Mouse (Mus musculus): ENCODE results near the gene Gdf2. TPM values are rescaled to one million over a fixed set of nuclear protein-coding genes. Genes with fewer than 3 reads are reported as not detected.

The Gdf2 gene
- polyA plus RNA-seq, 1 experiment from 2014 or later = not detected

DNA sequence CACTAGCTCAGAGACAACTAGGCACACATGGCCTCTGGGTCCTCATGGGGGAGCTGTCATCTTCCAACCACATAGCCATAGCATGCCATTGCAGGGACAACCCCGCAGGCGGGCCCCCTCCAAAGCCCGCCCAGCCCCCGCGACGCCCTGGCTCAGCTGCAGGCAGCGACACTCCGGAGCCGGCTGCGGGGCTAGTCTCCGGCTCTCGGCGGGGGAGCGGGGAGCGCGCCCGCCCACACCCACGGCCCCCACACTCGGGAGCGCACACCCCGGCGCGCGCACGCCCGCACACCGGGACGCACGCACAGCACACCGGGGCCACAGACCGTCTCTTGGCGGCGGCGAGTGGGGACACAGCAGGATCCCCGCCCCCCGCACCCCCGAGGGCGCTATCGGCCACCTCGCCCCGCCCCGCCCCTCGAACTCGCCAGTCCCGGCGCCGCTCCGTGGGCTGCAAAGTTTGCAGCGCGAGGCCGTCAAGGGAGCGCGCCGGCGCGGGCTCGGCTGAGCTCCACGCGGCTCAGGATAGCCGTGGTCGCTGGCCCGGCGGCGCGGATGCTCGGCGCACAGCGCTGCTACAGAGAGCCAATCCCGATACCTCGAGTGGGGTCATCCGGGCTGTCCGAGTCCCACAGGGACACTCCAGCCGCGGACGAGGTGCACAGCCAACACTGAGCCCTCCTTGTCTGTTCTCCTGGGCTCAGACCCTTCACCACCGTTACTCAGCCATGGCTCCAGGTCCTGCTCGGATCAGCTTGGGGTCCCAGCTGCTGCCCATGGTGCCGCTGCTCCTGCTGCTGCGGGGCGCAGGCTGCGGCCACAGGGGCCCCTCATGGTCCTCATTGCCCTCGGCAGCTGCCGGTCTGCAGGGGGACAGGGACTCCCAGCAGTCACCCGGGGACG lies 17.4 kb upstream of the Gdf2 start, which contains the start of gene Gdf10:
Gdf10 (plus strand) TSS at position 420 of the 903 bp plus-strand sequence.
- ATAC-seq (ENCODE audit: low FRiP score) = peak; percentile 78
- peaks cover 34% of the 10 kb centered on the region for H3K4me1 ChIP-seq (replicated peaks)
- H3K27me3 ChIP-seq = peaks cover 85% of the 10 kb centered on the region
- H3K9ac ChIP-seq = peak within 1 kb of the TSS; percentile 69
- peak within 1 kb of the TSS; percentile 59 for H3K4me3 ChIP-seq
- no peaks in the 10 kb centered on the region for H3K9me3 ChIP-seq
- peak within 1 kb of the TSS; percentile 94 for H3K4me2 ChIP-seq
- H3K36me3 ChIP-seq = no peaks in the 10 kb centered on the region
- H3K27ac ChIP-seq = peak within 1 kb of the TSS; percentile 50; the same call in 1 of the 2 replicates
- under 1% methylated on average over 85 of the region's 85 CpGs for WGBS

DNA sequence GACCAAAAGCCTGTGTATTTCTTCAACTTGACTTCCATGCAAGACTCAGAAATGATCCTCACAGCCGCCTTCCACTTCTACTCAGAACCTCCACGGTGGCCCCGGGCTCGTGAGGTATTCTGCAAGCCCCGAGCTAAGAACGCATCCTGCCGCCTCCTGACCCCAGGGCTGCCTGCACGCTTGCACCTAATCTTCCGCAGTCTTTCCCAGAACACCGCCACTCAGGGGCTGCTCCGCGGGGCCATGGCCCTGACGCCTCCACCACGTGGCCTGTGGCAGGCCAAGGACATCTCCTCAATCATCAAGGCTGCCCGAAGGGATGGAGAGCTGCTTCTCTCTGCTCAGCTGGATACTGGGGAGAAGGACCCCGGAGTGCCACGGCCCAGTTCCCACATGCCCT lies 9.0 kb upstream of the Gdf2 start:
- Histone ChIP-seq H3K9me3 (no peaks in the 10 kb centered on the region), H3K36me3 (no peaks in the 10 kb centered on the region), H3K4me3 (no peak overlapping the region), H3K27me3 (peaks cover 9% of the 10 kb centered on the region), H3K4me1 (replicated peaks) (no peaks in the 10 kb centered on the region), H3K4me2 (no peak overlapping the region), H3K9ac (no peak overlapping the region), H3K27ac (no peak overlapping the region)
- WGBS = 58% methylated on average over 17 of the region's 17 CpGs
- no peak for ATAC-seq (ENCODE audit: low FRiP score)

DNA sequence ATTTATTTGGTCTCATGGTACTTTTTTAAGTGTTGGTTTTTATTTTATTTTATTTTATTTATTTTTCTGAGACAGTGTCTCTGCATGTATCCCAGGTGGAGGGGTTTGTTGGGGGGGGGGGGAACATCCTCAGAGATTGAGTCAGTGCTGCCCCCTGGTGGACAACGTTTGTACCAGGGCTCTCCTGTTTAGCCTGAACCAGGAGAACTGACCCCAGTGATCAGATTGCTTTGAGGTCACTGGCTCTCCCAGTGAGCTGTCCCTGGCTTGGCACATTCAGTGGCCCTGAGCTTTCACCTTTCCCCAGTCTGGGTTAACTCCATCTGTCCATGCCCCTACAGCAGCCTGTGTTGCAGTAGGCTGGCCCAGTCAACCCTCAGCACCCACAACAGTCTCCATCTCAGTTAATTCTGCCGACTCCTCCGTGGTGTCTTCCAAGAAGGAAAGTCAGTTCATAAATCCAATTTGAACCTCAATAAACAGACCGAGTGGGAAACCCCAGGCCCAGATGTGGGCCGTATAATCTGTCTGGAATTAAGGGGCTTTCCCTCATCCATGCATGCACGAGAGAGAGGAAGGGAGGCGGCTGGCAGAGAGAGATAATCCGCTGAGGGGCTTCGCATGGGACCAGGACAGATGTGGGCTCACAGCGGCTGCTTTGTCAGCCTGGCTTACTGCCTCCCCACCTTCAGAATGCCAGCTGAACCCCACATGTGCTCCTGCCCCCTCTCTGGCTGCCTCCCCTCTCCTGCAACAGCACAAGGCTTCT lies 7.7 kb upstream of the Gdf2 start:
- Histone ChIP-seq H3K9me3 (no peaks in the 10 kb centered on the region), H3K36me3 (no peaks in the 10 kb centered on the region), H3K27ac (no peak overlapping the region), H3K9ac (no peak overlapping the region), H3K4me3 (no peak overlapping the region), H3K4me1 (replicated peaks) (no peaks in the 10 kb centered on the region), H3K27me3 (peaks cover 7% of the 10 kb centered on the region; the same call in 1 of the 2 replicates), H3K4me2 (no peak overlapping the region)
- no peak for ATAC-seq (ENCODE audit: low FRiP score)
- 69% methylated on average over 10 of the region's 10 CpGs for WGBS

GRCm38 (mm10) chr14:33933778-33934317 lies 7.0 kb upstream of the Gdf2 start:
- Histone ChIP-seq H3K27ac (no peak overlapping the region), H3K4me3 (no peak overlapping the region), H3K9me3 (no peaks in the 10 kb centered on the region), H3K9ac (no peak overlapping the region), H3K36me3 (no peaks in the 10 kb centered on the region), H3K4me2 (no peak overlapping the region), H3K4me1 (replicated peaks) (no peaks in the 10 kb centered on the region), H3K27me3 (peaks cover 7% of the 10 kb centered on the region; the same call in 1 of the 2 replicates)
- 39% methylated on average over 5 of the region's 5 CpGs for WGBS
- no peak; the same call in 1 of the 2 replicates for ATAC-seq (ENCODE audit: low FRiP score)

GRCm38 (mm10) chr14:33939117-33939516 lies 1.7 kb upstream of the Gdf2 start:
- peak; percentile 49 for ATAC-seq (ENCODE audit: low FRiP score)
- 24% methylated on average over 9 of the region's 9 CpGs for WGBS
- no peak overlapping the region for H3K9ac ChIP-seq

DNA sequence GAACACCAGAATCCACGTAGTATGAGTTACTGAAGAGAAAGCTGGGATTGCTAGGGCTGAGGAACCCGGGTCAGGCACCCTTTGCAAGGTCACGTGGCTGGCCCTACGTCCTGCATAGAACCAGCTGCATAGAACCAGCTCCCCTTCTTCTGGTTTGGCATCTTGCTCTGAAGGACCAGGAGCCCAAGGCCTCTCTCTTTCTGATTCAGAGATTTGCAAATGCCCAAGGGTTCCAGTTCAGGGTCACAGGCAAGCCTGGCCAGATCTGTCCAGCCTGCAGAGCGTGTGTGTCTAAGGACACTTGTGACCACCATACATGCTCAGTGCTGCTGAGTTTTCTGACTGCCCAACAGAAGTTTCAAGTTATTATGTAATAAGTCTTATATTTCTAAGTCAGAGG lies 1.4 kb downstream of the Gdf2 start:
- Histone ChIP-seq H3K4me1 (replicated peaks) (no peaks in the 10 kb centered on the region), H3K27me3 (no peaks in the 10 kb centered on the region), H3K4me2 (no peak overlapping the region), H3K9ac (no peak overlapping the region), H3K4me3 (no peak overlapping the region), H3K27ac (no peak overlapping the region), H3K36me3 (no peaks in the 10 kb centered on the region), H3K9me3 (no peaks in the 10 kb centered on the region)
- no peak for ATAC-seq (ENCODE audit: low FRiP score)
- WGBS = 83% methylated on average over 5 of the region's 5 CpGs

More at GRCm38 (mm10) chr14:33939117-33939516, 1.7 kb upstream of the Gdf2 start:
- Histone ChIP-seq H3K4me3 (no peak overlapping the region), H3K27me3 (no peaks in the 10 kb centered on the region), H3K4me1 (replicated peaks) (no peaks in the 10 kb centered on the region), H3K4me2 (peak overlapping the region; percentile 39), H3K36me3 (no peaks in the 10 kb centered on the region), H3K9me3 (no peaks in the 10 kb centered on the region), H3K27ac (no peak overlapping the region)

GRCm38 (mm10) chr14:33946125-33946524 lies 5.3 kb downstream of the Gdf2 start:
- H3K27me3 ChIP-seq = no peaks in the 10 kb centered on the region
- 82% methylated on average over 6 of the region's 6 CpGs for WGBS
- H3K9ac ChIP-seq = no peak overlapping the region
- H3K9me3 ChIP-seq = no peaks in the 10 kb centered on the region
- no peak for ATAC-seq (ENCODE audit: low FRiP score)
- H3K36me3 ChIP-seq = no peaks in the 10 kb centered on the region
- no peaks in the 10 kb centered on the region for H3K4me1 ChIP-seq (replicated peaks)
- no peak overlapping the region for H3K4me2 ChIP-seq
- H3K4me3 ChIP-seq = no peak overlapping the region
- H3K27ac ChIP-seq = no peak overlapping the region

DNA sequence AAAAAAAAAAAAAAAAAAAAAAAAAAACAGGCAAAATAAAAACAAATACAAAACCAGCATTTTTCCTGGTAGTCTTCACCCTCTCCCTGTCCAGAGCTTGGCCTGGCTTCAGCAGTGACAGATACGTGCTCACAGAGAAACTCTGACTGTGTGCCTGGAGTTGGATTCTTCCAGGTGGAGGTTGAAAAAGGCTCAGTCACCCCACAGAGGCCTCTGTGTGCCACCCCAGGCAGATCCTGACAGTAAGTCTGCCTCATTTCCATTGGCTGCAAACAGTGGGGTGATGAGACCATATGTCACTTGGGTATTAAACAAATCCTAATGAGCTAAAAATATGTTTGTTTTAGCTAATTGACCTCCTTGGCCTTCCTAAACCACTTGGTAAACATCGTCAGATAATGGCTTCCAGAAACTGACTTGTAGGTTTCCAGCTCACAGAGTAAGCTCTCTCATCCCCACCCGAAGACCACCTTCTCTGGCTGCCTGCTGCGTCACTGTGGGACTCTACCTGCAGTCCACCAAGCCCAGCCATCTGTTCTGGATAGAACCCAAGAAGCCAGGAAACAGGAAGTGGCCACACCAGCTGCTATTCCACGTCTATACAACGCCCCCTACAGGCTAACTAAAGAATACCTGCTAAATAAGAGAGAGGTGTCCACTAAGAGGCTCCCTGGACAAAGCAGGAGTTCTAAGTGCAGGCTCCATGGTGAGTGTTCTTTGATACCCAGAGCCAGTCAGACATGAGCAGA lies 11.6 kb downstream of the Gdf2 start:
- H3K36me3 ChIP-seq = no peaks in the 10 kb centered on the region
- ATAC-seq (ENCODE audit: low FRiP score) = no peak

GRCm38 (mm10) chr14:33953761-33954160 lies 12.9 kb downstream of the Gdf2 start, which contains the start of gene Rbp3:
Gene Rbp3, plus strand, starts transcription at chr14:33954003.
- H3K9me3 ChIP-seq = no peaks in the 10 kb centered on the region
- no peak within 1 kb of the TSS for H3K4me2 ChIP-seq
- H3K9ac ChIP-seq = no peak within 1 kb of the TSS
- no peak within 1 kb of the TSS for H3K27ac ChIP-seq
- no peaks in the 10 kb centered on the region for H3K4me1 ChIP-seq (replicated peaks)
- no peak within 1 kb of the TSS for H3K4me3 ChIP-seq
- 88% methylated on average over 5 of the region's 5 CpGs for WGBS
- H3K36me3 ChIP-seq = no peaks in the 10 kb centered on the region
- 0 out of 2 replicates have a peak, but pooled peaks cover 7% of the 10 kb centered on the region for H3K27me3 ChIP-seq
- no peak for ATAC-seq (ENCODE audit: low FRiP score)

More for the DNA sequence above, 11.6 kb downstream of the Gdf2 start:
- H3K4me3 ChIP-seq = no peak overlapping the region
- H3K9ac ChIP-seq = no peak overlapping the region
- no peaks in the 10 kb centered on the region for H3K27me3 ChIP-seq
- no peak overlapping the region for H3K4me2 ChIP-seq
- no peak overlapping the region for H3K27ac ChIP-seq
- no peaks in the 10 kb centered on the region for H3K4me1 ChIP-seq (replicated peaks)
- WGBS = 70% methylated on average over 6 of the region's 6 CpGs
- no peaks in the 10 kb centered on the region for H3K9me3 ChIP-seq

DNA sequence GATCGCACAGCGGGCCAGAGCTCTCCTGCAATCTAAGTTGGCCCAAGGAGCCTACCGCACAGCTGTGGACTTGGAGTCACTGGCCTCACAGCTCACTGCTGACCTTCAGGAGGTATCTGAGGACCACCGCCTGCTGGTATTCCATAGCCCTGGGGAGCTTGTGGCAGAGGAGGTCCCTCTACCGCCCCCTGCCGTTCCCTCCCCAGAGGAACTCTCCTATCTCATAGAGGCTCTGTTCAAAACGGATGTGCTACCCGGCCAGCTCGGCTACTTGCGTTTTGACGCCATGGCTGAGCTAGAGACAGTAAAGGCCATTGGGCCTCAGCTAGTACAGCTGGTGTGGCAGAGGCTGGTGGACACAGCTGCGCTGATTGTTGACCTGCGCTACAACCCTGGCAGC lies 15.2 kb downstream of the Gdf2 start:
- 78% methylated on average over 13 of the region's 13 CpGs for WGBS
- no peak for ATAC-seq (ENCODE audit: low FRiP score)
- Histone ChIP-seq H3K4me1 (replicated peaks) (no peaks in the 10 kb centered on the region), H3K36me3 (no peaks in the 10 kb centered on the region), H3K27ac (no peak overlapping the region), H3K9me3 (no peaks in the 10 kb centered on the region), H3K9ac (no peak overlapping the region), H3K4me2 (no peak overlapping the region), H3K27me3 (0 out of 2 replicates have a peak, but pooled peaks cover 7% of the 10 kb centered on the region), H3K4me3 (no peak overlapping the region)

DNA sequence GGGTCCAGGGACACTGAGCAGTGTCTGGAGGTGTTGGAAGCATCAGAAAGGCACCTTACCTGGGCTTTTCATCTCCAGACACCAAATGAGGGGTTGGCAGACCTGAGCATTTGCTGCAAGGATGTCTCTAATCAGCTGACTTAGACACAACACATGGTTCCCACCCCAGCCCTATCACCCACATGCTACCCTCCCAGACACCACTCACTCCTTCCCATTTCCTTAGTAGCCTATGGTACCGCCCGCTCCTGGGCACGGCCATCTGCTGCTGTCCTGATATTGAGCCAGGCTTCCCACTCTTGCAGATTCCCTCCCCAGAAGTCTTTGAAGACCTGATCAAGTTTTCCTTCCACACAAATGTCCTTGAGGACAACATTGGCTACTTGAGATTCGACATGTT lies 17.3 kb downstream of the Gdf2 start:
- H3K4me3 ChIP-seq = no peak overlapping the region
- no peaks in the 10 kb centered on the region for H3K36me3 ChIP-seq

More for the DNA sequence above, 17.3 kb downstream of the Gdf2 start:
- ATAC-seq (ENCODE audit: low FRiP score) = no peak
- Histone ChIP-seq H3K9me3 (no peaks in the 10 kb centered on the region), H3K27me3 (0 out of 2 replicates have a peak, but pooled peaks cover 7% of the 10 kb centered on the region), H3K9ac (no peak overlapping the region), H3K27ac (no peak overlapping the region), H3K4me1 (replicated peaks) (no peaks in the 10 kb centered on the region), H3K4me2 (no peak overlapping the region)
- 92% methylated on average over 4 of the region's 4 CpGs for WGBS

Measured in hindbrain, embryonic 13.5 days (tissue).